Mouse (Mus musculus): ENCODE measurements around the gene Ccdc148. TPM values are rescaled to one million over a fixed set of nuclear protein-coding genes. Genes with fewer than 3 reads are reported as not detected.

Gene Ccdc148
- polyA plus RNA-seq, 1 experiment from 2014 or later = 1.9 TPM

- Histone ChIP-seq H3K27me3 (no peaks in the 10 kb centered on the region), H3K4me3 (no peak overlapping the region), H3K4me2 (replicated peaks) (no peak overlapping the region), H3K9ac (replicated peaks) (no peak overlapping the region), H3K36me3 (no peaks in the 10 kb centered on the region), H3K4me1 (peaks cover 5% of the 10 kb centered on the region; the same call in 1 of the 2 replicates), H3K9me3 (no peaks in the 10 kb centered on the region), H3K27ac (replicated peaks) (no peak overlapping the region)
- peak; percentile 52; the same call in 1 of the 2 replicates for ATAC-seq (ENCODE audit: low FRiP score, low read depth)
- WGBS = 43% methylated on average over 2 of the region's 2 CpGs
These were observed 204.1 kb downstream of the Ccdc148 start for GRCm38 (mm10) chr2:58956351-58956750.

GRCm38 (mm10) chr2:58952101-58952500, 208.4 kb downstream of the Ccdc148 start:
- no peak for ATAC-seq (ENCODE audit: low FRiP score, low read depth)
- H3K27ac ChIP-seq (replicated peaks) = no peak overlapping the region
- no peaks in the 10 kb centered on the region for H3K36me3 ChIP-seq
- peaks cover 3% of the 10 kb centered on the region; the same call in 1 of the 2 replicates for H3K4me1 ChIP-seq
- H3K4me2 ChIP-seq (replicated peaks) = no peak overlapping the region
- H3K4me3 ChIP-seq = no peak overlapping the region
- WGBS = 95% methylated on average over 3 of the region's 3 CpGs
- no peak overlapping the region for H3K9ac ChIP-seq (replicated peaks)
- H3K9me3 ChIP-seq = no peaks in the 10 kb centered on the region
- H3K27me3 ChIP-seq = no peaks in the 10 kb centered on the region

DNA sequence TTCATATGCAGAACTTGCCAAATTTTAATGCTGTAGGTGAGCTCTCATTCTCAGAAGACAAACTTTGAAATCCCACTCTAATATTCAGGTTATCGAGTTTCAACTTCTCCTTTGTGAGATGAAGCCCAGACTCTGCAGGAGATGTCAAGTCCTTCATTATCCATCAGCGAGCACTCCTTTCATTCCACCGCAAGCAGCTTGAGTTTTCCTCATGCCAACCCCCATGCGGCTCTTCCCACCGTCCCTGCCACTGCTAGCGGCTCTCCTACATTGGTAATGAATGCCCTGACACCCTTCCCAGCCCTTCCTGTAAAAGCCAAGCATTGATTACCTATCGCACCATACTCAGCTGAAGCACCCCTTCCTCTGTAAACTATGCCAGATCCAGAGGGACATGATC, 211.7 kb downstream of the Ccdc148 start:
- Histone ChIP-seq H3K9me3 (no peaks in the 10 kb centered on the region), H3K4me1 (no peaks in the 10 kb centered on the region), H3K4me3 (no peak overlapping the region), H3K36me3 (no peaks in the 10 kb centered on the region), H3K9ac (replicated peaks) (no peak overlapping the region), H3K27ac (replicated peaks) (no peak overlapping the region), H3K4me2 (replicated peaks) (no peak overlapping the region), H3K27me3 (no peaks in the 10 kb centered on the region)
- WGBS = 67% methylated on average over 7 of the region's 7 CpGs
- ATAC-seq (ENCODE audit: low FRiP score, low read depth) = no peak

DNA sequence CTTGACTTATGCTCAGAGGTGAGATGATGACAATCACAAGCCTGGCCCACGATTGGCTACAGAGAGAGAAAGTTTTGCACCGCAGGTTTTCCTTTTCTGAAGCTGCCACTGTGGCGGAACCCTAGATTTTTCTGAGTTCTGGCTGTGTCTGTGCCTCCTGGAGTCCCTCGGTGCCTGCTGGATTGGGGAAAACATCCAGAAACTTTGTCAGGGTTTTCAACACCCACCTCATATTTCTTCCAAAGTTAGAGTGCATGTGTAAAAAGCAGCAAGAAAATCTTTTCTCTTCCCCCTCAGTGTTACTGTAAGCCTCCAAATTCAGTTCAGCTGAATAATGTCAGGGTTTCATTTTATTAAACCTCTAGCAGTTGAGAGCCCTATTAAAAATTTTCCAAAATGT, 219.1 kb downstream of the Ccdc148 start:
- H3K36me3 ChIP-seq = no peaks in the 10 kb centered on the region
- H3K4me2 ChIP-seq (replicated peaks) = no peak overlapping the region
- WGBS = 84% methylated on average over 4 of the region's 4 CpGs
- H3K4me3 ChIP-seq = no peak overlapping the region
- no peak for ATAC-seq (ENCODE audit: low FRiP score, low read depth)
- no peaks in the 10 kb centered on the region for H3K9me3 ChIP-seq
- no peaks in the 10 kb centered on the region for H3K4me1 ChIP-seq
- H3K9ac ChIP-seq (replicated peaks) = no peak overlapping the region
- no peak overlapping the region for H3K27ac ChIP-seq (replicated peaks)
- no peaks in the 10 kb centered on the region for H3K27me3 ChIP-seq

GRCm38 (mm10) chr2:58925551-58925950, 234.9 kb downstream of the Ccdc148 start:
- no peaks in the 10 kb centered on the region for H3K9me3 ChIP-seq
- H3K36me3 ChIP-seq = no peaks in the 10 kb centered on the region
- H3K27ac ChIP-seq (replicated peaks) = no peak overlapping the region
- no peaks in the 10 kb centered on the region for H3K4me1 ChIP-seq
- no peaks in the 10 kb centered on the region for H3K27me3 ChIP-seq
- H3K9ac ChIP-seq (replicated peaks) = no peak overlapping the region
- no peak overlapping the region for H3K4me3 ChIP-seq
- 94% methylated on average over 2 of the region's 2 CpGs for WGBS
- ATAC-seq (ENCODE audit: low FRiP score, low read depth) = no peak
- H3K4me2 ChIP-seq (replicated peaks) = no peak overlapping the region

GRCm38 (mm10) chr2:58918351-58918750, 242.1 kb downstream of the Ccdc148 start:
- H3K4me1 ChIP-seq = no peaks in the 10 kb centered on the region
- no peaks in the 10 kb centered on the region for H3K36me3 ChIP-seq
- H3K27ac ChIP-seq (replicated peaks) = no peak overlapping the region
- no peaks in the 10 kb centered on the region for H3K27me3 ChIP-seq
- H3K4me3 ChIP-seq = no peak overlapping the region
- no peak overlapping the region for H3K4me2 ChIP-seq (replicated peaks)
- WGBS = 37% methylated on average over 4 of the region's 4 CpGs
- ATAC-seq (ENCODE audit: low FRiP score, low read depth) = no peak
- H3K9me3 ChIP-seq = no peaks in the 10 kb centered on the region
- no peak overlapping the region for H3K9ac ChIP-seq (replicated peaks)

GRCm38 (mm10) chr2:58912339-58912738, 248.1 kb downstream of the Ccdc148 start:
- WGBS = 85% methylated on average over 4 of the region's 9 CpGs
- Histone ChIP-seq H3K4me2 (replicated peaks) (no peak overlapping the region), H3K36me3 (no peaks in the 10 kb centered on the region), H3K27me3 (no peaks in the 10 kb centered on the region), H3K9me3 (no peaks in the 10 kb centered on the region), H3K4me1 (no peaks in the 10 kb centered on the region), H3K27ac (replicated peaks) (no peak overlapping the region), H3K4me3 (no peak overlapping the region), H3K9ac (replicated peaks) (no peak overlapping the region)
- ATAC-seq (ENCODE audit: low FRiP score, low read depth) = no peak

GRCm38 (mm10) chr2:58906814-58907516, 253.5 kb downstream of the Ccdc148 start:
- H3K36me3 ChIP-seq = no peaks in the 10 kb centered on the region
- H3K27ac ChIP-seq (replicated peaks) = no peak overlapping the region
- H3K9ac ChIP-seq (replicated peaks) = no peak overlapping the region
- H3K27me3 ChIP-seq = no peaks in the 10 kb centered on the region
- H3K4me3 ChIP-seq = no peak overlapping the region
- ATAC-seq (ENCODE audit: low FRiP score, low read depth) = no peak
- no peaks in the 10 kb centered on the region for H3K4me1 ChIP-seq
- no peaks in the 10 kb centered on the region for H3K9me3 ChIP-seq
- no peak overlapping the region for H3K4me2 ChIP-seq (replicated peaks)
- WGBS = 52% methylated on average over 14 of the region's 14 CpGs

DNA sequence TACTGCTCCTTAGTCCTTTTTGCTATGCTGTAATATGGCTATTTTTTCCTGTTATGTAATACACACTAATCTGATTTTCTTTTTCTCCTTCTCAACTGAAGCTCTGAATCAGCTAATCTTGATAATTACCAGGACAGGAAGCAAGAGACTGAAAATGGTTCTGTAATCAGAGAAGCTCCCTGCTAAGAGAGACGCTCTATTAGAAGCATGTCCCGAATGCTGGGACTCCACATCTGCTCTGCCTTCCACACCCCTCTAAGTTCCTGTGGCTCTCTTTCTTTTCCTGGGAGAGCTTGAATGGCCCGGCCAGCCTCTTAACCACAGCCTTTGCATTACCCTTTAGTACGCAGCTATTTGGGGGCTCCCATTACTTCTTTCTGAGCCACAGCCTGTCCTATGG, 255.4 kb downstream of the Ccdc148 start:
- 72% methylated on average over 4 of the region's 4 CpGs for WGBS
- no peak overlapping the region for H3K9ac ChIP-seq (replicated peaks)
- no peak for ATAC-seq (ENCODE audit: low FRiP score, low read depth)
- H3K4me1 ChIP-seq = no peaks in the 10 kb centered on the region
- H3K4me3 ChIP-seq = no peak overlapping the region
- H3K4me2 ChIP-seq (replicated peaks) = no peak overlapping the region
- H3K36me3 ChIP-seq = no peaks in the 10 kb centered on the region
- no peaks in the 10 kb centered on the region for H3K9me3 ChIP-seq
- H3K27me3 ChIP-seq = no peaks in the 10 kb centered on the region
- H3K27ac ChIP-seq (replicated peaks) = no peak overlapping the region

DNA sequence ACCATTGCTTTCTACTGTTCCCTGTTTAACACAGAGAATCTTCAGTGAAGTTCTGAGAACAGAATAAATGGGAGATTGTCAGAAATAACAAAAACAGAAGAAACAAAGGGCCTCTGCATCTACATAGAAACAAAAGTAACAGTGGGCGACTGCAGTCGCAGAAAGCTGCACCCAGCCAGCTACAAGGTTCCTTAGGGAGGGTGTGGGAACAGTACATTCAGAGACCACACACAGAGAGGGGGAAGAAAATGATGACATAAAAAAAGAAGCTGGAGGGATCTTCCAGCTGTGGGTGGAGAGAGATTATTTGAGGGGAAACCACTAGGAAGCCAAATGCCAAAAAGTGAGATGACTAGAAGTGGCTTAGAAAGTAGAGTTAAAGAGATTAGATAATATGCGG, 280.6 kb downstream of the Ccdc148 start:
- Histone ChIP-seq H3K4me2 (replicated peaks) (no peak overlapping the region), H3K27me3 (no peaks in the 10 kb centered on the region)
- 45% methylated on average over 3 of the region's 3 CpGs for WGBS

GRCm38 (mm10) chr2:58859134-58859533, 301.3 kb downstream of the Ccdc148 start, which contains the start of gene Gm11099:
Gm11099 (plus strand) TSS chr2:58859434.
- Histone ChIP-seq H3K27me3 (no peaks in the 10 kb centered on the region), H3K9me3 (no peaks in the 10 kb centered on the region), H3K4me1 (no peaks in the 10 kb centered on the region), H3K4me3 (no peak within 1 kb of the TSS), H3K36me3 (no peaks in the 10 kb centered on the region), H3K4me2 (replicated peaks) (no peak within 1 kb of the TSS), H3K27ac (replicated peaks) (no peak within 1 kb of the TSS), H3K9ac (replicated peaks) (no peak within 1 kb of the TSS)
- no peak for ATAC-seq (ENCODE audit: low FRiP score, low read depth)
- 87% methylated on average over 5 of the region's 5 CpGs for WGBS

More for the DNA sequence above, 280.6 kb downstream of the Ccdc148 start:
- no peak for ATAC-seq (ENCODE audit: low FRiP score, low read depth)
- Histone ChIP-seq H3K27ac (replicated peaks) (no peak overlapping the region), H3K9me3 (no peaks in the 10 kb centered on the region), H3K36me3 (no peaks in the 10 kb centered on the region), H3K9ac (replicated peaks) (no peak overlapping the region), H3K4me3 (no peak overlapping the region), H3K4me1 (no peaks in the 10 kb centered on the region)

GRCm38 (mm10) chr2:58844499-58844898, 316.0 kb downstream of the Ccdc148 start:
- 24% methylated on average over 10 of the region's 10 CpGs for WGBS
- Histone ChIP-seq H3K4me1 (peaks cover 3% of the 10 kb centered on the region; the same call in 1 of the 2 replicates), H3K27me3 (no peaks in the 10 kb centered on the region), H3K9ac (replicated peaks) (no peak overlapping the region), H3K4me2 (replicated peaks) (no peak overlapping the region), H3K4me3 (no peak overlapping the region), H3K9me3 (no peaks in the 10 kb centered on the region), H3K36me3 (no peaks in the 10 kb centered on the region), H3K27ac (replicated peaks) (no peak overlapping the region)
- no peak for ATAC-seq (ENCODE audit: low FRiP score, low read depth)

DNA sequence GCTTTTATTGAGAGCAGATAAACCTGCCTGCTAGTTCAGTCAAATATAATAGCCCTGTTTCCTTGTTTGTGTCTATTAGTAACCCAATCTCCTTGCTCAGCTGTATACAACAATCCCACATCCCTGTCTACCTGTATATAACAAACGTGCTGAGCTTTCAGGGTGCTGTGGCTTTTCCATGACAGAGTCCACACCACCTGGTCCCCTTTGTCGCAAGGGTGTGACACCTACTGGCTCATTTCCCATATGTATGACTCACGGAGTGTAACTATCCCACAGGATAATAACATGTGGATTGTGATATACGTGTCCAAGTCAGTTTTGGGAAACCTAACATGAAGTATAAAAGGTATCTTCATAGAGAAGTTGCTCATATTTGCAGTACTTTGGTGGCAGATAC, 318.0 kb downstream of the Ccdc148 start:
- Histone ChIP-seq H3K4me3 (no peak overlapping the region), H3K9ac (replicated peaks) (no peak overlapping the region), H3K4me2 (replicated peaks) (no peak overlapping the region), H3K9me3 (no peaks in the 10 kb centered on the region), H3K4me1 (no peaks in the 10 kb centered on the region), H3K27me3 (no peaks in the 10 kb centered on the region), H3K36me3 (no peaks in the 10 kb centered on the region), H3K27ac (replicated peaks) (no peak overlapping the region)
- WGBS = 85% methylated on average over 4 of the region's 4 CpGs
- ATAC-seq (ENCODE audit: low FRiP score, low read depth) = no peak
